Mouse (Mus musculus) intestine, embryonic 16.5 days (tissue): ENCODE data around the gene Tmed10. TPM values are rescaled to one million over a fixed set of nuclear protein-coding genes. Genes with fewer than 3 reads are reported as not detected.

Source experiments
- ATAC-seq: fragments of 200-750 bp; cut with Nextera tagmentation; 2 replicates; pipeline ENCODE4 v1.8.0; 2017; ENCODE audit warnings: moderate TSS enrichment, moderate library complexity
- H3K27ac ChIP-seq: fragments of 300-500 bp; sonication (generic); 2 replicates; pipeline ENCODE4 v1.5.1; 2014; ENCODE audit warnings: mild to moderate bottlenecking, low read length
- H3K27me3 ChIP-seq: fragments of 300-500 bp; sonication (generic); replicated peaks from 2 replicates; pipeline ENCODE4 v1.6.1; 2014; ENCODE audit warnings: low read length, control low read depth, mixed read lengths; ENCODE audit not compliant: control insufficient read depth, insufficient read depth
- H3K36me3 ChIP-seq: fragments of 300-500 bp; sonication (generic); 2 replicates; pipeline ENCODE4 v1.6.1; 2014; ENCODE audit warnings: low read length, control low read depth; ENCODE audit not compliant: control insufficient read depth, insufficient read depth
- H3K4me1 ChIP-seq: fragments of 300-500 bp; sonication (generic); 2 replicates; pipeline ENCODE4 v1.6.1; 2014; ENCODE audit warnings: low read length, control low read depth, mixed read lengths; ENCODE audit not compliant: control insufficient read depth, insufficient read depth
- H3K4me2 ChIP-seq: fragments of 300-500 bp; sonication (generic); 2 replicates; pipeline ENCODE4 v1.6.1; 2014; ENCODE audit warnings: low read depth, low read length, control low read depth
- H3K4me3 ChIP-seq: fragments of 300-500 bp; sonication (generic); 2 replicates; pipeline ENCODE4 v1.5.1; 2014; ENCODE audit warnings: mild to moderate bottlenecking, low read length
- H3K9ac ChIP-seq: fragments of 300-500 bp; sonication (generic); 2 replicates; pipeline ENCODE4 v1.6.1; 2014; ENCODE audit warnings: low read depth, low read length
- H3K9me3 ChIP-seq: fragments of 300-500 bp; sonication (generic); 2 replicates; pipeline ENCODE4 v1.6.1; 2016; ENCODE audit warnings: low read length, control low read depth; ENCODE audit not compliant: control insufficient read depth
- WGBS: fragments of 180-500 bp; shearing (Covaris S2); extraction: QIAGEN DNeasy Blood & Tissue Kit; methylation state at CpG from one replicate; pipeline ENCODE4 v1.1.7; 2014; 5-methylcytosine and 5-hydroxymethylcytosine counted together
- polyA plus RNA-seq: library from polyadenylated mRNA; unstranded; fragments of >200 nt; fragmentation: Nextera tagmentation; extraction: Ambion mirVana; gene quantifications from 2 replicates; pipeline ENCODE4 v1.2.1, GENCODE M21; 2015

Tmed10 gene
- polyA plus RNA-seq, 1 experiment from 2014 or later = 352 TPM

- 0 out of 2 replicates have a peak, but pooled peaks cover 7% of the 10 kb centered on the region for H3K4me1 ChIP-seq
- no peaks in the 10 kb centered on the region for H3K9me3 ChIP-seq
- no peak overlapping the region for H3K4me2 ChIP-seq
- no peaks in the 10 kb centered on the region for H3K27me3 ChIP-seq
- H3K4me3 ChIP-seq = no peak overlapping the region
- H3K27ac ChIP-seq = peak overlapping the region; percentile 48
- peak; percentile 86 for ATAC-seq
- WGBS = 67% methylated on average over 18 of the region's 18 CpGs
- no peak overlapping the region for H3K9ac ChIP-seq
- H3K36me3 ChIP-seq = no peaks in the 10 kb centered on the region
Observed at GRCm38 (mm10) chr12:85397063-85397959, 22.7 kb upstream of the Tmed10 start.

GRCm38 (mm10) chr12:85393981-85394380 is 19.3 kb upstream of the Tmed10 start:
- WGBS = 55% methylated on average over 7 of the region's 7 CpGs
- Histone ChIP-seq H3K4me1 (peaks cover 13% of the 10 kb centered on the region; the same call in 1 of the 2 replicates), H3K27ac (no peak overlapping the region), H3K9me3 (no peaks in the 10 kb centered on the region), H3K27me3 (no peaks in the 10 kb centered on the region), H3K36me3 (no peaks in the 10 kb centered on the region), H3K4me2 (no peak overlapping the region), H3K4me3 (no peak overlapping the region), H3K9ac (no peak overlapping the region)
- ATAC-seq = no peak

GRCm38 (mm10) chr12:85393526-85393925 is 18.9 kb upstream of the Tmed10 start:
- ATAC-seq = no peak

GRCm38 (mm10) chr12:85391148-85391547 is 16.5 kb upstream of the Tmed10 start:
- no peaks in the 10 kb centered on the region for H3K36me3 ChIP-seq
- H3K4me3 ChIP-seq = no peak overlapping the region
- no peak for ATAC-seq
- 87% methylated on average over 7 of the region's 7 CpGs for WGBS
- H3K9me3 ChIP-seq = no peaks in the 10 kb centered on the region
- H3K27me3 ChIP-seq = no peaks in the 10 kb centered on the region
- H3K4me1 ChIP-seq = peaks cover 14% of the 10 kb centered on the region; the same call in 1 of the 2 replicates
- H3K4me2 ChIP-seq = no peak overlapping the region
- no peak overlapping the region for H3K9ac ChIP-seq
- H3K27ac ChIP-seq = no peak overlapping the region

More at GRCm38 (mm10) chr12:85393526-85393925, 18.9 kb upstream of the Tmed10 start:
- no peak overlapping the region for H3K27ac ChIP-seq
- no peaks in the 10 kb centered on the region for H3K36me3 ChIP-seq
- 87% methylated on average over 5 of the region's 5 CpGs for WGBS
- H3K9ac ChIP-seq = no peak overlapping the region
- no peak overlapping the region for H3K4me2 ChIP-seq
- H3K27me3 ChIP-seq = no peaks in the 10 kb centered on the region
- H3K4me1 ChIP-seq = peaks cover 18% of the 10 kb centered on the region; the same call in 1 of the 2 replicates
- H3K9me3 ChIP-seq = no peaks in the 10 kb centered on the region
- no peak overlapping the region for H3K4me3 ChIP-seq

GRCm38 (mm10) chr12:85389204-85390185 is 14.8 kb upstream of the Tmed10 start:
- H3K4me3 ChIP-seq = no peak overlapping the region
- no peak overlapping the region for H3K9ac ChIP-seq
- peaks cover 14% of the 10 kb centered on the region; the same call in 1 of the 2 replicates for H3K4me1 ChIP-seq
- H3K4me2 ChIP-seq = 0 out of 2 replicates have a peak overlapping the region, but pooled peaks have one; percentile 4
- ATAC-seq = peak; percentile 96
- H3K27me3 ChIP-seq = no peaks in the 10 kb centered on the region
- H3K36me3 ChIP-seq = no peaks in the 10 kb centered on the region
- no peaks in the 10 kb centered on the region for H3K9me3 ChIP-seq
- H3K27ac ChIP-seq = peak overlapping the region; percentile 57
- WGBS = 59% methylated on average over 15 of the region's 15 CpGs

GRCm38 (mm10) chr12:85385995-85386375 is 11.3 kb upstream of the Tmed10 start:
- H3K9ac ChIP-seq = no peak overlapping the region
- no peak overlapping the region for H3K27ac ChIP-seq
- H3K36me3 ChIP-seq = no peaks in the 10 kb centered on the region
- H3K27me3 ChIP-seq = no peaks in the 10 kb centered on the region
- no peak overlapping the region for H3K4me2 ChIP-seq
- ATAC-seq = no peak
- H3K4me1 ChIP-seq = peaks cover 14% of the 10 kb centered on the region; the same call in 1 of the 2 replicates
- H3K9me3 ChIP-seq = no peaks in the 10 kb centered on the region
- 48% methylated on average over 5 of the region's 5 CpGs for WGBS
- no peak overlapping the region for H3K4me3 ChIP-seq

GRCm38 (mm10) chr12:85385329-85385994 is 10.8 kb upstream of the Tmed10 start:
- peaks cover 14% of the 10 kb centered on the region; the same call in 1 of the 2 replicates for H3K4me1 ChIP-seq
- WGBS = 66% methylated on average over 10 of the region's 10 CpGs
- no peak overlapping the region for H3K27ac ChIP-seq

GRCm38 (mm10) chr12:85382761-85383680 is 8.4 kb upstream of the Tmed10 start:
- 63% methylated on average over 14 of the region's 14 CpGs for WGBS
- Histone ChIP-seq H3K36me3 (no peaks in the 10 kb centered on the region), H3K9ac (no peak overlapping the region), H3K4me3 (no peak overlapping the region), H3K27ac (no peak overlapping the region), H3K9me3 (no peaks in the 10 kb centered on the region), H3K4me2 (no peak overlapping the region), H3K4me1 (no peaks in the 10 kb centered on the region), H3K27me3 (no peaks in the 10 kb centered on the region)
- ATAC-seq = no peak

More at GRCm38 (mm10) chr12:85385329-85385994, 10.8 kb upstream of the Tmed10 start:
- Histone ChIP-seq H3K4me2 (no peak overlapping the region), H3K27me3 (no peaks in the 10 kb centered on the region), H3K9ac (no peak overlapping the region), H3K9me3 (no peaks in the 10 kb centered on the region), H3K4me3 (no peak overlapping the region), H3K36me3 (no peaks in the 10 kb centered on the region)
- ATAC-seq = no peak
